Mouse (Mus musculus): Measurements from ENCODE around the gene Srpr. TPM values are rescaled to one million over a fixed set of nuclear protein-coding genes. Genes with fewer than 3 reads are reported as not detected.

Srpr gene
- polyA plus RNA-seq, 1 experiment from 2014 or later, result 112 TPM

DNA sequence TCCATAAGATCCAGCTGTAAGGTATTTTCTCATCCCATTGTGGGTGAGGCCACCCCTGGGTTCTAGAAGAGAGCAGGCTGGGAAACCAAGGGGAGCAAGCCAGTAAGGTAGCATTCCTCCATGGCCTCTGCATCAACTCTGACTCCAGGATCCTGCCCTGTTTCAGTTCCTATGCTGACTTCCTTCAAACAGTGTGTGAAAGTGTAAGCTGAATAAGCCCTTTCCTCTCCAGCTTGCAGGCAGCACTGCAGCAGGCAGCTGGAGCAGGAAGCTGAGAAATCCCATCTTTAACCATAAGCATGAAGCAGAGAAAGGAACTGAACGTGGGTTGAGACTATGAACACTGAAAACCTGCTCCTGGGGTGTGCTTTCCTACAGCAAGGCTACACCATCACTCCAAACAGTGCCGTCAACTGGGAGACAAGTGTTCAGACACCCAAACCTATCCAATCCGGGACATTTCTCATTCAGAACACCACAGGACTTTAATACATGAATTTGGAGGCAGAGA is 77.9 kb downstream of the Srpr start:
- Histone ChIP-seq H3K9me3 (replicated peaks; ENCODE audit: control insufficient read depth, low read length) (no peaks in the 10 kb centered on the region), H3K4me1 (ENCODE audit: control insufficient read depth, insufficient read depth, low read length) (no peaks in the 10 kb centered on the region), H3K27me3 (ENCODE audit: control insufficient read depth, insufficient read depth, low read length) (no peaks in the 10 kb centered on the region), H3K4me3 (ENCODE audit: low read depth, low read length) (no peak overlapping the region), H3K36me3 (replicated peaks; ENCODE audit: control insufficient read depth, insufficient read depth, low read depth, low read length) (peaks cover 2% of the 10 kb centered on the region; the same call in 1 of the 2 replicates), H3K27ac (replicated peaks; ENCODE audit: low read depth, low read length) (no peak overlapping the region), H3K9ac (replicated peaks; ENCODE audit: low read length) (no peak overlapping the region), H3K4me2 (ENCODE audit: low read depth, low read length) (no peak overlapping the region)
- 82% methylated on average over 3 of the region's 3 CpGs for WGBS
- no peak for DNase-seq (ENCODE audit: low spot score)
- no peak for ATAC-seq (replicated peaks; ENCODE audit: insufficient number of reproducible peaks, low FRiP score, low TSS enrichment, low read depth)

DNA sequence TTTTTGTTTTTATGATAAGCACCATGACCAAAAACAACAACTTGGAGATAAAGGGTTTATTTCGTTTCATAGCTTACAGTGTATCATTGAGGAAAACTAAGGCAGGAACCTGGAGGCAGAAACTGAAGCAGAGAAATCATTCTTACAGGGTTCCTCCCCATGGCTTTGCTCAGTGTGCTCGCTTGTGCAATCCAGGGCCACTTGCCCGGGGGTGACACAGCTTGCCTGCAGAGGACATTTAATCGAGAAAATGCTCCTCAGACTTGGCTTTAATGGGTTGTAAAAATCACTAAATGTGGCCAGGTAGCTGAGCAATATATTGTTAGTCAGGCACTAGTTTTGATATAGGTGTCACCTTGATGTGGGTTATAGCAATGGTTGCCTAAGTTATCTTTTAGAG is 78.5 kb downstream of the Srpr start:
- Histone ChIP-seq H3K27me3 (ENCODE audit: control insufficient read depth, insufficient read depth, low read length) (no peaks in the 10 kb centered on the region), H3K9ac (replicated peaks; ENCODE audit: low read length) (no peak overlapping the region), H3K36me3 (replicated peaks; ENCODE audit: control insufficient read depth, insufficient read depth, low read depth, low read length) (peaks cover 2% of the 10 kb centered on the region; the same call in 1 of the 2 replicates), H3K27ac (replicated peaks; ENCODE audit: low read depth, low read length) (no peak overlapping the region), H3K4me1 (ENCODE audit: control insufficient read depth, insufficient read depth, low read length) (peaks cover under 1% of the 10 kb centered on the region; the same call in 1 of the 2 replicates), H3K9me3 (replicated peaks; ENCODE audit: control insufficient read depth, low read length) (no peaks in the 10 kb centered on the region), H3K4me3 (ENCODE audit: low read depth, low read length) (no peak overlapping the region), H3K4me2 (ENCODE audit: low read depth, low read length) (no peak overlapping the region)
- ATAC-seq (replicated peaks; ENCODE audit: insufficient number of reproducible peaks, low FRiP score, low TSS enrichment, low read depth) (no peak), DNase-seq (ENCODE audit: low spot score) (no peak)
- 87% methylated on average over 4 of the region's 4 CpGs for WGBS

DNA sequence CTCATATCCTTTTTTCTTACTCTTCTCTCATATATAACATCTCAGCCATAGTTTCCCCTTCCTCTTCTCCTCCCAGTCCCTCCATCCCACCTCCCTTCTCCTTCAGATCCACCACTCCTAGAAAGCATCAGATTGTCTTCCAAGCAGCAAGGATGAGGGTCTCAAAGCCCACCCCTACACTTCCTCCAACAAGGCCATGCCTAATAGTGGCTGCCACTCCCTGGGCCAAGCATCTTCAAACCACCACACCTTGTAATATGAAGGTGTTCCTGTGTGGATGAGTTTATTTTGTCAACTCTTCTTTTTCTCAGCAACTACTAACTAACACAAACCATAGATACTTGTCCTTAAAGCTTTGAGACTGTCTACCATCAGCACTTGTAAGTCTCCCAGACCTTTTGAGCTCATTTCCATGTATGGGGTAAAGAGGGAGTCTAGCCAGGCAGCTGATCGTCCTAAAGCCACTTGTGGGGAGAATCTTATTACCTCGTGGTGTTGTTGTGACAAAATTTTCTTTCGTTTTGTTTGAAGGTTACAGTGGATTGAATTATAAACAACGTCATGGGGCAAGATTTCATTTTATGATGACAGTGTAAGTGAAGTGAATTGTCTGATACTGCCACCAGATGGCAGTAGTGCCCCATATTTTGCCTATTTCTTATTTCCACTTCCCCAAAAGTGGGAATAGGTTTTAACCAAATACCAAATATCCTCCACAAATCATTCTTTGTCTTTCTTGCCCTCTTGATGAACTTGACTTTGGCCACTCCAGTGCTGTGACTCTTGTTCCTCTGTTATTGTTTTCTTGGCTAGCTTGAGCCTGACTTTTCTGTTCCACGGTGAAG is 82.3 kb downstream of the Srpr start:
- H3K4me2 ChIP-seq (ENCODE audit: low read depth, low read length), result no peak overlapping the region
- 16% methylated on average over 5 of the region's 5 CpGs for WGBS
- H3K4me3 ChIP-seq (ENCODE audit: low read depth, low read length), result no peak overlapping the region
- no peaks in the 10 kb centered on the region for H3K9me3 ChIP-seq (replicated peaks; ENCODE audit: control insufficient read depth, low read length)
- H3K4me1 ChIP-seq (ENCODE audit: control insufficient read depth, insufficient read depth, low read length), result peaks cover 4% of the 10 kb centered on the region; the same call in 1 of the 2 replicates
- H3K27ac ChIP-seq (replicated peaks; ENCODE audit: low read depth, low read length), result no peak overlapping the region
- DNase-seq (ENCODE audit: low spot score) (peak; percentile 82), ATAC-seq (replicated peaks; ENCODE audit: insufficient number of reproducible peaks, low FRiP score, low TSS enrichment, low read depth) (no peak)
- no peaks in the 10 kb centered on the region for H3K27me3 ChIP-seq (ENCODE audit: control insufficient read depth, insufficient read depth, low read length)
- no peak overlapping the region for H3K9ac ChIP-seq (replicated peaks; ENCODE audit: low read length)
- H3K36me3 ChIP-seq (replicated peaks; ENCODE audit: control insufficient read depth, insufficient read depth, low read depth, low read length), result peaks cover 2% of the 10 kb centered on the region; the same call in 1 of the 2 replicates

DNA sequence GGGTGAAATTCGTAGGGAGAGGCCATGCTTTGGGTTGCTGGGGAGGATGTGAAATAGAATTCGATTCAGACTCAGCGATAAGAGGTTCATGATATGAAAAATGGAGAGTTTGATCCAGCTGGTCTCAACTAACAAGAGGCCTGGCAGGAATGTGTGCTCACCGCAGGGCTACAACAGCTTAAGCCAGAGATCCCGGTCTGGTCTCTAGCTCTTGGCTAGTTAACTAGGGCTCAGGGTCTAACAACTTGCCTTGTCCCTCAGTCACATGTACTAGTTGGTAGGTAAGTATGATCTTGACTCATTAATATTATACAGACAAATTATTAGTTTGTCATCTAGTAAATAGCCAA is 82.9 kb downstream of the Srpr start:
- Histone ChIP-seq H3K4me1 (ENCODE audit: control insufficient read depth, insufficient read depth, low read length) (peaks cover 4% of the 10 kb centered on the region; the same call in 1 of the 2 replicates), H3K36me3 (replicated peaks; ENCODE audit: control insufficient read depth, insufficient read depth, low read depth, low read length) (peaks cover 2% of the 10 kb centered on the region; the same call in 1 of the 2 replicates), H3K27me3 (ENCODE audit: control insufficient read depth, insufficient read depth, low read length) (no peaks in the 10 kb centered on the region), H3K4me3 (ENCODE audit: low read depth, low read length) (no peak overlapping the region), H3K27ac (replicated peaks; ENCODE audit: low read depth, low read length) (no peak overlapping the region), H3K9ac (replicated peaks; ENCODE audit: low read length) (no peak overlapping the region), H3K9me3 (replicated peaks; ENCODE audit: control insufficient read depth, low read length) (no peaks in the 10 kb centered on the region), H3K4me2 (ENCODE audit: low read depth, low read length) (no peak overlapping the region)
- no peak for ATAC-seq (replicated peaks; ENCODE audit: insufficient number of reproducible peaks, low FRiP score, low TSS enrichment, low read depth)
- peak; percentile 38 for DNase-seq (ENCODE audit: low spot score)
- 53% methylated on average over 5 of the region's 5 CpGs for WGBS

DNA sequence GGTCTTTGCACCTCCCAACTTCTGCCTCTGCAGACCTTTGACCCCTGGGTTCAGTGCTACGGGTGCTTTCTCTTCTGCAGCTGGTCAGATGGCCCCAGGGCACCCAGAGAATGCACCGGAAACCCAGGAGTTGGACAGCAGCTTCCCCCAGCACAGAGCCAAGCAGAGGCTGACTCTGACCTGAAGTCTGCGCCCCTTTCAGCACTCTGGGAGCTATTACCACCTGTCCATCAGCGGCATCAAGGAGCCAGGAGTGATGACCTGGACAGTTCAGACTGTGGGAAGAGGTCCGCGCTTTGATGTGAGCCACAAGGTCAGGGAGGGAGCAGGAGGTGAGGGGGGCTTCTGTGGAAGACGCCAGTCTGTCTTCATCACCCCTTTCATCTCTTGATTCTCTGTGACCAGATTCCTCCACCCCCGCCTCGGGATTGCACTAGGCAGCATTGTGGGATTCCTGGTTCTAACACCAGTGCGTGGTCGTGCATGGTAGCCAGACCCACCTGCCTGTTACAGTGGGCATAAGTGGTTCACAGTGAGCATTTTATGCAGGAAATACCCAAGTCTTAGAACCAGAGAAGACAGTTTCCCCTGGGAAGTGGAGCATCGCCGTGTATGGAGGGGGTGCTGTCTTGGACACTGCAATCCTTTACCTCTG is 83.6 kb downstream of the Srpr start:
- Histone ChIP-seq H3K27me3 (ENCODE audit: control insufficient read depth, insufficient read depth, low read length) (no peaks in the 10 kb centered on the region), H3K9ac (replicated peaks; ENCODE audit: low read length) (no peak overlapping the region), H3K9me3 (replicated peaks; ENCODE audit: control insufficient read depth, low read length) (no peaks in the 10 kb centered on the region), H3K36me3 (replicated peaks; ENCODE audit: control insufficient read depth, insufficient read depth, low read depth, low read length) (no peaks in the 10 kb centered on the region), H3K4me1 (ENCODE audit: control insufficient read depth, insufficient read depth, low read length) (peaks cover 4% of the 10 kb centered on the region; the same call in 1 of the 2 replicates), H3K4me2 (ENCODE audit: low read depth, low read length) (no peak overlapping the region), H3K4me3 (ENCODE audit: low read depth, low read length) (no peak overlapping the region), H3K27ac (replicated peaks; ENCODE audit: low read depth, low read length) (no peak overlapping the region)
- ATAC-seq (replicated peaks; ENCODE audit: insufficient number of reproducible peaks, low FRiP score, low TSS enrichment, low read depth) (peak; percentile 73), DNase-seq (ENCODE audit: low spot score) (peak; percentile 26)
- 28% methylated on average over 13 of the region's 13 CpGs for WGBS

DNA sequence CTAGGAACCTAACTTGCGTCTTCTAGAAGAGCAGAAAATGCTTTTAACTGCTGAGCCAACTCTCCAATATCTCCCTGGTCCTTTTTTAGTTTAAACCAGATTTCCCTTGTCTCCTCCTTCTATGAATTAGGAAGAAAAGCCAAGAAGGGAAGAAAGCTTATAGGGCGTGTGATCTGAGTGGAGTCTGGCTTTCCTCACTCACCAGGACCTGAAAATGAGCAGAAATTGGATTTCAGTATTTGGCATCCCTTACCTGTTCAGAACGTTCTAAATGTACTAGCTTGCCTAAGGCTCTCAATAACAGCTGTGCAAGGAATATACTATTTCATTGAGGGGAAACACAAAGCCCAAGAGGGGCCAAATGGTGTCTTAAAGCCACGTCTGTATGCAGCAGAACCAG is 84.4 kb downstream of the Srpr start:
- WGBS, result 76% methylated on average over 4 of the region's 4 CpGs
- Histone ChIP-seq H3K4me2 (ENCODE audit: low read depth, low read length) (no peak overlapping the region), H3K27me3 (ENCODE audit: control insufficient read depth, insufficient read depth, low read length) (no peaks in the 10 kb centered on the region), H3K4me3 (ENCODE audit: low read depth, low read length) (no peak overlapping the region), H3K27ac (replicated peaks; ENCODE audit: low read depth, low read length) (no peak overlapping the region), H3K9me3 (replicated peaks; ENCODE audit: control insufficient read depth, low read length) (no peaks in the 10 kb centered on the region), H3K4me1 (ENCODE audit: control insufficient read depth, insufficient read depth, low read length) (peaks cover 4% of the 10 kb centered on the region; the same call in 1 of the 2 replicates), H3K36me3 (replicated peaks; ENCODE audit: control insufficient read depth, insufficient read depth, low read depth, low read length) (no peaks in the 10 kb centered on the region), H3K9ac (replicated peaks; ENCODE audit: low read length) (no peak overlapping the region)
- DNase-seq (ENCODE audit: low spot score) (no peak), ATAC-seq (replicated peaks; ENCODE audit: insufficient number of reproducible peaks, low FRiP score, low TSS enrichment, low read depth) (no peak)

DNA sequence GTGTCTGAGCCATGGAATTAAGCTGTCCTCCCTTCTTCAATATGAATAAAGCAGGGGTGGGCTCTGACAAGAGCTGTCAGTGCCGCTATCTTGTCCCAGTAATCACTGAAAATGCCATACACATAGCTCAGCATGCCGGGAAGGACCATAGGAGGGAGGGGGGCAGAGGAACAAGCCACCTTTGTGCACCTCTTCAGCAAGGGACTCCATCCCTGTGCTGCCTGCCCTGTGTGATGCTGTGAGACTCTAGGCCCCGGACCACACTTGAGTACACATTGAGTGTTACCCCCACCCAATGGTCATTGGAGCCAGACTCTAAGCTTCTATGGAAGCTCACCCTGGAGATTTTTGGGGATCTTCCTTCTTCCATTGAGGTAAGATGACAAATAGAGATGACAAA is 86.4 kb downstream of the Srpr start:
- H3K36me3 ChIP-seq (replicated peaks; ENCODE audit: control insufficient read depth, insufficient read depth, low read depth, low read length), result no peaks in the 10 kb centered on the region
- H3K4me1 ChIP-seq (ENCODE audit: control insufficient read depth, insufficient read depth, low read length), result peaks cover 4% of the 10 kb centered on the region; the same call in 1 of the 2 replicates
- 64% methylated on average over 3 of the region's 3 CpGs for WGBS
- DNase-seq (ENCODE audit: low spot score) (no peak), ATAC-seq (replicated peaks; ENCODE audit: insufficient number of reproducible peaks, low FRiP score, low TSS enrichment, low read depth) (no peak)
- H3K4me3 ChIP-seq (ENCODE audit: low read depth, low read length), result no peak overlapping the region
- H3K9me3 ChIP-seq (replicated peaks; ENCODE audit: control insufficient read depth, low read length), result no peaks in the 10 kb centered on the region
- H3K9ac ChIP-seq (replicated peaks; ENCODE audit: low read length), result no peak overlapping the region
- no peak overlapping the region for H3K27ac ChIP-seq (replicated peaks; ENCODE audit: low read depth, low read length)
- no peaks in the 10 kb centered on the region for H3K27me3 ChIP-seq (ENCODE audit: control insufficient read depth, insufficient read depth, low read length)
- H3K4me2 ChIP-seq (ENCODE audit: low read depth, low read length), result no peak overlapping the region

DNA sequence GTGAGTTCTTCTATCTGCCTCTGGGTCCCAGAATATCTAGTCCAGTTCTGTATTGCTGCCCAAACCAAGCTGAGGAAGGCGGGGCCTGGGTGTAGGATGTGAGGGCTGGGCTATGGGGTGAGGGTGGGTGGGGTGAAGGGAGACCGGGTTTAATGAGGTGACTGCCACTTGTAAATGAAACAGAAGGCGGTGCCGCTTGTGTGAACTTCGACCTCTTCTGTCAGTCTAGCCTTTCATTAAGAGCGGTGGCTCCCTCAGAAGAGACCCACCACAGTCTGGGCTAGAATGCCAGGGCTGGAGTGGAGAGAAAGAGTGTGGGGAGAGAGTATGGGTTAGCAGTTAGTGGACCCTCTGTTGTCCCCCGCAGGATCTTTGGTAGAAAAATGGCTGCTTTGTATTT is 90.0 kb downstream of the Srpr start:
- Histone ChIP-seq H3K4me1 (ENCODE audit: control insufficient read depth, insufficient read depth, low read length) (no peaks in the 10 kb centered on the region), H3K27ac (replicated peaks; ENCODE audit: low read depth, low read length) (no peak overlapping the region), H3K4me3 (ENCODE audit: low read depth, low read length) (no peak overlapping the region), H3K4me2 (ENCODE audit: low read depth, low read length) (no peak overlapping the region), H3K27me3 (ENCODE audit: control insufficient read depth, insufficient read depth, low read length) (no peaks in the 10 kb centered on the region), H3K9me3 (replicated peaks; ENCODE audit: control insufficient read depth, low read length) (no peaks in the 10 kb centered on the region), H3K36me3 (replicated peaks; ENCODE audit: control insufficient read depth, insufficient read depth, low read depth, low read length) (no peaks in the 10 kb centered on the region), H3K9ac (replicated peaks; ENCODE audit: low read length) (no peak overlapping the region)
- 23% methylated on average over 7 of the region's 7 CpGs for WGBS
- no peak; the same call in 1 of the 2 replicates for ATAC-seq (replicated peaks; ENCODE audit: insufficient number of reproducible peaks, low FRiP score, low TSS enrichment, low read depth)
- no peak for DNase-seq (ENCODE audit: low spot score)

All from embryonic facial prominence, embryonic 11.5 days (tissue).